Mouse (Mus musculus) retina, postnatal 7 days (tissue): Measurements from ENCODE around the gene Fli1.

Source experiments
- DNase-seq: peaks from one replicate; pipeline ENCODE4 v3.0.0-alpha.2; 2012; ENCODE audit warnings: low read depth, low spot score

Fli1 gene

DNA sequence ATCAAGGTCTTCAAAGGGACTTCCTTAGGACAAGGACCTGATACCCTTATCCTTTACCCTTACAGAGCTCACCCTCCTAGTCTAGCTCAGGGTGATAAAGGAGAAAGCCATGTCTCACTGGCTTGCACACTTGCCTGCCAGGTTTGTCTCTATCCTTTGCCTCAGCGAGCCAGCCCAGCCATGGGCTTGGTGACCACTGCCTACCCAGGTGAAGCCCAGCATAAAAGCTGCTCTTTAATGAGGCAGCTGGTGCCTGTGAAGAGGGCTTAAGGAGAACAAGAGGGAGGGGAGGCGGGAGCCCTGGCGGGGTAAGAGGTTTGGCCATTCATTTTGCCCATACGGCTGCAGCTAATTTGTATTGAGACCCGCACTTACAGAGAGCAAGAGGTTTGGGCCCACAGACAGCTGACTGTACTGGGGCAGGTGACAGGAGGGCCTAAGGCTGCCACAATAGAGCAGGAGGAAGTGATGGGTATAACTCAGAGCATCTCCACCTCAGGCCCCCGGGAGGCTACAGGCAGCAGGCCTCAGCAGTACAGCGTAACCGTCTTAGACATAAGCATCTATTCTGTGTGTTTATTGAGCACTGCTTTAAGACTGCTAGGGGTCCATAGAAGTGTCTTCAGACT lies 73.4 kb downstream of the Fli1 start:
- DNase-seq: no peak

- no peak for DNase-seq
These were observed 74.3 kb downstream of the Fli1 start for GRCm38 (mm10) chr9:32468313-32468712.

- DNase-seq: no peak
These were observed 75.2 kb downstream of the Fli1 start for GRCm38 (mm10) chr9:32467443-32467842.

GRCm38 (mm10) chr9:32466861-32467260 lies 75.8 kb downstream of the Fli1 start:
- DNase-seq: no peak

DNA sequence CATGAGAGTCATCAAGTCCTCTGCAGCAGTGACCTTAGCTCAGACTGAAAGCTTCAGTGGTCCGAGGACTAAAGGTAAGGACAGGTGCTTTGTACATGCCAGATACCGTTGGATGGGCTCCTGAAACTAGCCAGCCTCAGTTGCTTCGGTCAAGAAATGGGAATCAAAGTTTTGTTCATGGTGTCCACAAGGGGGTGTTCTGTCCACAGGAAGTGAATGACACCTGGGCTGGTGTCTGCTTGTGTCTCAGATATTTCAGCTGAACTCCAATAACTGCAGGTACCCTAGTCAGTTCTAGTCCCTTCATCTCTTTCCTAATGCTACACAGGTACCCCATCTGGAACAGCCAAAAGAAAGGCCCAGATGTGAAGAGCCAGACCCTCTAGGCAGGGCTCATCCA lies 86.0 kb downstream of the Fli1 start:
- no peak for DNase-seq

- no peak for DNase-seq
These were observed 92.5 kb downstream of the Fli1 start for GRCm38 (mm10) chr9:32450161-32450560.

DNA sequence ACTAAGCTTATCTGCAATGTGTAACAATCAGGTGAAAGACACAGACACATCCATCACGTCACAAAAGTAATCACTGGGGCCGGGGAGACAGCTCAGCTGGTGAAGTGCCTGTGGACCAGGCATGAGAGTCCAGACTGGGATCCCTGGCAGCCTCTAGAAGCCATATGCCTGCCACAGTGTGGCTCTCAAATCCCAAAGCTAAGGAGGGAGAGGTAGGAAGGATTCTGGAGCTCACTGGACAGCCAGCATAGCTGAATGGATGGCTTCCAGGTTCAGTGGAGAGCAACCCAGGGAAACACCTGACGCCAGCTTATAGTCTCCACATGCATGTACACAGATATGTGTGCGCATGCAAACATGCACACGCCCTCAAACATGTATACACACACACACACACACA lies 93.9 kb downstream of the Fli1 start:
- no peak for DNase-seq

DNA sequence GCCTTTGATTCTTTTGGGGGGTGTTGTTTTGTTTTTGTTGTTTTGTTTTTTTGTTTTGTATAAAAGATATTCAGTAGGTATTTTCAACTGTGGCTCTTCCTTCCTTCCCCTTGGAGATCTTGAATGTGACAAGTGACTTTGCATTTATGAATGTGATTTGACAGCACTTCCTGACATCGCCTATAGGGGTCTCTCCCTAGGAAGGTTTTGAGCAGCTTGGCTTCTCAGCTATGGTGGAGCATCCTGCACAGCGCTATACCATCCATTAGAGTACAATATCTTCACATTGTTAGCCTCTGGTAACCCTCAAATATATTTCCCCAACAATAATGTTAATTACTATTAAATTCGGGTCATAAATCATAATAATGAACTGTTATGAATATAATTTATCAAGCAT lies 96.9 kb downstream of the Fli1 start:
- DNase-seq: no peak

DNA sequence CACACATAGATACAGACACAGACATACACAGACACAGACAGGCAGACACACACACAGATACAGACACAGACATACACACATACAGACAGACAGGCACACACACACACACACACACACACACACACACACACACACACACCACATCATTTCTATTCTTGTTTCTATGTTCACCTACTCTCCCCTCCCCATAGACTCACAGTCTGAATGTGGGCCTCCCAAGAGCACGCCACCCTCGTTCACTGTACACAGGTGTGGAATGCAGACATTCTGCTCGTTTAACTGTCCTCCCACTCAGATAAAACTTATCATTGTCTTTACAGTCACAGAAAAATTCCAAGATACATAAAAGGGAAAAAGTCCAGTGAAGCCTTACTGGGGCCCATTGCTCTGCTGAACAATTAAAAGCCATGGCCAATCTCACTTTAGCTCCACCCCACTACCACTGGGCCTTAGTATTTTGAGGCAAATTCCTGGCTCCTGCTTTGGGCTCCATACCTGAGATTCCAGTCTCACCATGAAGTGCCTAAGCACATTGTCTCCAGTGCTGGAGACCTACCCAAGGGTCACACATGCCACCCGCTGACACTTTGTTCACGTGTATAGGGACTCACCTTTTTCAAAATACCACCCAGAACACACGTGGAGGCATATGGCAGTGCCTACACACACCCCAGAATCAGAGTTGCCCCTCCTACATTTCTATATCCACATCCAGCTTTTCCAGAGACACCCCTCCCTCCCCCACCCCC lies 98.0 kb downstream of the Fli1 start:
- no peak for DNase-seq

DNA sequence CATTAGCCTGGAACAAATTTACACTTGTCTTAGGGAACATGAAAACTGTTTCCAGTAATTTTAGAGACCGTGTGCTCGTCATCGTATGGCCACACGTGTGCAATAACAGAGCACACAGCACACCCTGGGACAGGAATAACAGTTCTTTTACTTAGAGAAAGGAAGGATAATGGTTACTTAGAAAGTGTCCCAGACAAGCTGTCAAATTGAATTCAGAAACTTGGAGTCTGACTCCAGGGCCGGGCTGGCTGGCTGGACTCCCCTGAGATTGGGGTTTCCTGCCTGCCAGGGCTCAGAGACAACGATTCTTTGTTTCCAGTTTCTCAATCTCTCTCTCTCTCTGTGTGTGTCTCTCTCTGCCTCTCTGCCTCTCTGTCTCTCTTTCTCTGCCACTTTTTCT lies 98.8 kb downstream of the Fli1 start:
- no peak for DNase-seq

- DNase-seq: no peak
These were observed 99.5 kb downstream of the Fli1 start for GRCm38 (mm10) chr9:32443115-32443514.

DNA sequence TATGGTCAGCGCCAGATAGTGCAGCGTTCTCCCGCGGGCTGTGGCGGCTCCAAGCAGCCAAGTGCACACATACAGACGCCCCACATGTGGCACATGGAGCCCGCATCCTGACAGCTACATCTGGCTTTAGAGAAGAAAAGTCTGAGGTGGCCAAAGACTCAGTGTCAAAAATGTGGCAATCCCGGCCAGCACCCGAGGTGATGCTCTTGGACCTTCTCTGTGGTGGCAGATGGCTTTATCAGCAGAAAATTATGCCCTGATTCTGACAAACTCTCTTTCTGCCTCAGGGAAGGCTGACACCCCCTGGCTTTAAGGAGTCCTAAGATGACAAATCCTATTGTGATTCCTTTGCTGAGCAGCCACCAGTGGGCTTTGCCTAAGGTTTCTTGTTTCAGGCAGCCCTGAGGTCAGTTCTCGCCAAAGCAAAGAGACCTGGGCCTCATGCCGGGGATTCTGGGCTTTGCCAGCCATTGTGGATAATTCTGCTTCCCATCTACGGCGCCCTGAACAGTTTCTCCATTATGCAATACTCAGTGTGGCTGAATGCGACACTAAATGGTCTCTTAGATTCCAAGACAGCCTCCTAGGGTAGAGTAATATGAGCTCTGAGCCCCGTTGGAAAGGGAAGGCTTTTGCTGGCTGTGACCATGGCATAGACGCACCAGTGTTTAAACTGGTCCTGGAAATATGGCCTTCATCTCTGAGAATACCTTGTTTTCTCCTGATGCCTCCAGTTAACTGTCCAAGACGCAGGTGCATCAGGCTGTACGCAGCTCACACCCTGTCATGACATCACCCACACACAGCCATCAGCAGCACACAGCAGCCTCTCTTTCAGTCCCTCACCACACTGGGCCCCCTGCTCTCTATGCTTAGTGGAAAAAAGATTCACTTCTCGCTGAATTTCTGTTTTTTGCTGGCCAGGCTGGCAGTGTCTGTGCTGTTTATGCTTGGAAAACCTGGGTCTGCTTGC lies 108.1 kb downstream of the Fli1 start:
- DNase-seq: no peak

DNA sequence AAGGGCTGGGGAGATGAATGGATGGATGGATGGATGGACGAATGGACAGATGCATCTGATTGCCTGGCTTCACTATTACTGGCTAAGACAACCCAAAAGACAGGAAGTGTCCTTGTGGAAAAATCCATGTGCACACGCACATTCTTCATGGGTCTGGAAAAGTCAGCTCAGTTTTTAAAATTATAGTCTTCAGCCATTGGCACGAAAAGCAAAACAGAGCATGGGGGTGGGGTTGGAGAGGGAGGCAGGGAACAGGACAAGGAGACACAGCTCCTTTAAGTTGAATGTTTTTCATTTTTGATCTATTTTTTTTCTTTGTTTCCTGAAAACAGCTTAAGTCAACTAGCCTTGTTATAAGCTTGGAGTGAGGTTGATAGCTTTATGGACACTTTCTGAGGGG lies 111.6 kb downstream of the Fli1 start:
- DNase-seq: no peak

DNA sequence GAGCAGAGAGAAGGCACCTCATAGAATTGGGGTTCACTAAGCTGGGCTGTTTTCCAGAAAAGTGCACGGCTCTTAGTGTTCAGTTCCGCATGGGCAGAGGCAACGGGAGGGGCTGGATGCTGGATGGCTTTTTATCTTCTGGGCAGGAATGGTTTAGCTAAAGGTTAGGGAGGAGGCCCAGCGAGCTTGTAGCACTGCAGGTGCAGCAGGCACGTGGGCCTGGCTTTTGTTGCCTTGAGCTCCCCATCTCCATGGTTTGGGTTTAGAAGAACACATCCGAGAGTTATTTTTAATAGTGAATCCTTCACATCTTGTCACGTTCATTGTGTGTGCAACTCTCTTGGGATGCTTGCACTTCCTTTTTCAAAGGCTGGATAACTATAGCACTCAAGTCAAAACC lies 117.3 kb downstream of the Fli1 start:
- no peak for DNase-seq

- DNase-seq: no peak
These were observed 122.0 kb downstream of the Fli1 start for GRCm38 (mm10) chr9:32420711-32421110.

DNA sequence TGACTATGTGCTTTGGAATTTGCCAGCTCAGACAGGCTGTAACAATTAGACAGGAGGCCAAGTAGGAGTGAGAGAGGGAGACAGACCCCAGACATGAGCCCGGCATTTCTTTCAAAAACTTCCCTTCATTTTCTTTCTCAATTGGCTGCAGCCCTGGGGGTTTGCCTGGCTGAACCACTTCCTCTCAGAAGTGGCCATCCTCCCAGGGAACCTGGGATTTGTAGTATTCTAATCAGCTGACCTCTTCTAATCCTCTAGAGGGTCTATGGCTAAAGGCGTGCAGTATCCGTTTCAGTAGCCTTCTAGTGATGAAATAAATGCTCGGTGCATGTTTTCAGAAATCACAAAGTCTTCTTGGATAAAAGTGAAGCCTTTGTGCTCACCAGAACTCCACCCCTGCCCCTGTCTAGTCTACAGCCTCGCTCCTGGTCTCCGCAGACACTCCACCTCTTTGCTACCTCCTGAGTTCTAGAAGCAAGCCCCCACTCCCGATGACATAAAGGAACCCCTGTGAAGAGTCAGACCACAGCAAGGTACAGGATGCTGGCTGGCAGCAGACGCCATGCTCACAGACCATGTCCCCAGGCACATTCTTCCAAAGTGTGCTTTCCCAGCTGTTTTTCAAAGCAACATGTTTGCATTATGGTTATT lies 125.1 kb downstream of the Fli1 start:
- DNase-seq: no peak

DNA sequence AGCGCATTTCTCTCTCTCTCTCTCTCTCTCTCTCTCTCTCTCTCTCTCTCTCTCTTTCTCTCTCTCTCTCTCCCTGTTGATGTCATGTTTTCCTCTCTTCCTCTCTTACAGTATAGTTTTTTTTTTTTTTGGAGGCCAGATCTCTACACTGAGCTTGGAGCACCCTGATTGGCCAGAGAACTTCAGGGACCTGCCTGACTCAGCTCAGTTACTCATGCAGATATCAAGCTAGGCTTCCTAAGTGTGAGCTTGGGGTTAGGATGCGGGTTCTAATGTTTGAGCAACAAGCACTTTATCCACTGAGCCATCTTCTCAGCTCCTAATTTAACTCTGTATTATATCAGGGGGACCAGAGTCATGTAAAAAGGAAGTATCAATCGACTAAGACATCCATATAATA lies 126.7 kb downstream of the Fli1 start:
- DNase-seq: no peak

DNA sequence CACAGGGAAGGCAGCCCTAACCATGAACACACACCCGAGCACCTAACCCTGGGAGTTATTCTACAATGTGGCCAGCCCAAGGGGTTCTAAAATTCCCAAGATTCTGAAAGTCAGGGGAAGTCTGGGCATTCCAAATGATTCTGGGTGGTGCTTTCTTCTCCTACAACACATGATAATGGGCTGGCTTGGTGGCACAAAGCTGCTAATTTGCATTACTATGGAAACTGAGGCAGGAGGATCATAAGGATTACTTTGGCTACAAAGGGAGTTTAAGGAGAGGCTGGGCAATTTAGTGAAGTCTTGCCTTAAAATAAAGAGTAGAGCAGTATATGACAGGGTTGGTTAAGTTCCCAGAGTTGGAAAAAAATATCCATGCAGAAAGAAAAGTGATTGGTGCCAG lies 127.7 kb downstream of the Fli1 start:
- DNase-seq: no peak

GRCm38 (mm10) chr9:32412836-32413580 lies 129.7 kb downstream of the Fli1 start:
- no peak for DNase-seq

GRCm38 (mm10) chr9:32411507-32411906 lies 131.2 kb downstream of the Fli1 start:
- DNase-seq: no peak

- no peak for DNase-seq
These were observed 132.0 kb downstream of the Fli1 start for GRCm38 (mm10) chr9:32410671-32411070.
